Mouse (Mus musculus): ENCODE results near the gene Meis2. TPM values are rescaled to one million over a fixed set of nuclear protein-coding genes. Genes with fewer than 3 reads are reported as not detected.
A peak's percentile ranks its signal among the peaks of the same experiment; 100 is the strongest.

Meis2 gene
- polyA plus RNA-seq, 1 experiment from 2014 or later, result 33.1 TPM

- no peak for ATAC-seq (ENCODE audit: insufficient read depth)
- Histone ChIP-seq H3K9ac (no peak overlapping the region), H3K27ac (ENCODE audit: low read depth) (no peak overlapping the region)
These were observed 210.8 kb downstream of the Meis2 start for GRCm38 (mm10) chr2:115854828-115855311.

GRCm38 (mm10) chr2:115854007-115854827, 211.4 kb downstream of the Meis2 start:
- TF ChIP-seq CTCF (IDR thresholded peaks at IDR 0.05; ENCODE audit: low read depth), result no peak
- ATAC-seq (ENCODE audit: insufficient read depth) (no peak), DNase-seq (peak; percentile 24)
- H3K4me3 ChIP-seq (ENCODE audit: low read depth, low read length), result no peak overlapping the region; the same call in 1 of the 2 replicates
- 13% methylated on average over 14 of the region's 14 CpGs for WGBS
- H3K27me3 ChIP-seq (ENCODE audit: insufficient read depth, low read length), result peaks cover 76% of the 10 kb centered on the region
- peaks cover 3% of the 10 kb centered on the region for H3K4me1 ChIP-seq (ENCODE audit: insufficient read depth)
- H3K4me2 ChIP-seq, result peak overlapping the region; percentile 51
- no peaks in the 10 kb centered on the region for H3K36me3 ChIP-seq (ENCODE audit: insufficient read depth)
- H3K27ac ChIP-seq (ENCODE audit: low read depth), result no peak overlapping the region
- H3K9ac ChIP-seq, result no peak overlapping the region
- no peaks in the 10 kb centered on the region for H3K9me3 ChIP-seq (ENCODE audit: low read depth, low read length)

More at GRCm38 (mm10) chr2:115854828-115855311, 210.8 kb downstream of the Meis2 start:
- H3K4me1 ChIP-seq (ENCODE audit: insufficient read depth), result peaks cover 8% of the 10 kb centered on the region
- TF ChIP-seq CTCF (IDR thresholded peaks at IDR 0.05; ENCODE audit: low read depth), result no peak
- H3K9me3 ChIP-seq (ENCODE audit: low read depth, low read length), result no peaks in the 10 kb centered on the region
- DNase-seq, result peak; percentile 19
- WGBS, result 2% methylated on average over 25 of the region's 25 CpGs
- H3K4me3 ChIP-seq (ENCODE audit: low read depth, low read length), result peak overlapping the region; percentile 24
- no peaks in the 10 kb centered on the region for H3K36me3 ChIP-seq (ENCODE audit: insufficient read depth)
- peaks cover 82% of the 10 kb centered on the region for H3K27me3 ChIP-seq (ENCODE audit: insufficient read depth, low read length)
- H3K4me2 ChIP-seq, result peak overlapping the region; percentile 51

GRCm38 (mm10) chr2:115853221-115853620, 212.4 kb downstream of the Meis2 start:
- Histone ChIP-seq H3K9ac (no peak overlapping the region), H3K36me3 (ENCODE audit: insufficient read depth) (no peaks in the 10 kb centered on the region), H3K4me3 (ENCODE audit: low read depth, low read length) (no peak overlapping the region), H3K4me1 (ENCODE audit: insufficient read depth) (peaks cover 3% of the 10 kb centered on the region; the same call in 1 of the 2 replicates), H3K27ac (ENCODE audit: low read depth) (no peak overlapping the region), H3K4me2 (no peak overlapping the region), H3K27me3 (ENCODE audit: insufficient read depth, low read length) (peaks cover 69% of the 10 kb centered on the region), H3K9me3 (ENCODE audit: low read depth, low read length) (no peaks in the 10 kb centered on the region)
- ATAC-seq (ENCODE audit: insufficient read depth) (no peak), DNase-seq (no peak)
- WGBS, result 29% methylated on average over 4 of the region's 4 CpGs
- no peak for TF ChIP-seq CTCF (IDR thresholded peaks at IDR 0.05; ENCODE audit: low read depth)

GRCm38 (mm10) chr2:115852615-115853014, 213.0 kb downstream of the Meis2 start:
- peak; percentile 77 for DNase-seq
- H3K4me2 ChIP-seq, result peak overlapping the region; percentile 59
- no peaks in the 10 kb centered on the region for H3K9me3 ChIP-seq (ENCODE audit: low read depth, low read length)
- H3K4me3 ChIP-seq (ENCODE audit: low read depth, low read length), result peak overlapping the region; percentile 26
- H3K9ac ChIP-seq, result no peak overlapping the region
- H3K36me3 ChIP-seq (ENCODE audit: insufficient read depth), result no peaks in the 10 kb centered on the region
- H3K4me1 ChIP-seq (ENCODE audit: insufficient read depth), result peaks cover 3% of the 10 kb centered on the region; the same call in 1 of the 2 replicates
- no peak for TF ChIP-seq CTCF (IDR thresholded peaks at IDR 0.05; ENCODE audit: low read depth)
- WGBS, result under 1% methylated on average over 22 of the region's 22 CpGs
- no peak overlapping the region for H3K27ac ChIP-seq (ENCODE audit: low read depth)
- H3K27me3 ChIP-seq (ENCODE audit: insufficient read depth, low read length), result peaks cover 63% of the 10 kb centered on the region
- peak; percentile 55 for ATAC-seq (ENCODE audit: insufficient read depth)

GRCm38 (mm10) chr2:115852109-115852508, 213.5 kb downstream of the Meis2 start:
- peak overlapping the region; percentile 59 for H3K4me2 ChIP-seq
- H3K4me1 ChIP-seq (ENCODE audit: insufficient read depth), result peaks cover 3% of the 10 kb centered on the region; the same call in 1 of the 2 replicates
- H3K27ac ChIP-seq (ENCODE audit: low read depth), result no peak overlapping the region
- H3K27me3 ChIP-seq (ENCODE audit: insufficient read depth, low read length), result peaks cover 58% of the 10 kb centered on the region
- ATAC-seq (ENCODE audit: insufficient read depth) (no peak), DNase-seq (no peak)
- H3K36me3 ChIP-seq (ENCODE audit: insufficient read depth), result no peaks in the 10 kb centered on the region
- H3K9ac ChIP-seq, result no peak overlapping the region
- no peaks in the 10 kb centered on the region for H3K9me3 ChIP-seq (ENCODE audit: low read depth, low read length)
- 37% methylated on average over 11 of the region's 11 CpGs for WGBS
- H3K4me3 ChIP-seq (ENCODE audit: low read depth, low read length), result peak overlapping the region; percentile 26
- no peak for TF ChIP-seq CTCF (IDR thresholded peaks at IDR 0.05; ENCODE audit: low read depth)

GRCm38 (mm10) chr2:115850961-115851360, 214.7 kb downstream of the Meis2 start:
- H3K36me3 ChIP-seq (ENCODE audit: insufficient read depth), result no peaks in the 10 kb centered on the region
- DNase-seq, result no peak
- ATAC-seq (ENCODE audit: insufficient read depth), result no peak
- H3K4me3 ChIP-seq (ENCODE audit: low read depth, low read length), result no peak overlapping the region
- peaks cover 3% of the 10 kb centered on the region; the same call in 1 of the 2 replicates for H3K4me1 ChIP-seq (ENCODE audit: insufficient read depth)
- H3K9me3 ChIP-seq (ENCODE audit: low read depth, low read length), result no peaks in the 10 kb centered on the region
- TF ChIP-seq CTCF (IDR thresholded peaks at IDR 0.05; ENCODE audit: low read depth), result no peak
- H3K27me3 ChIP-seq (ENCODE audit: insufficient read depth, low read length), result peaks cover 53% of the 10 kb centered on the region
- H3K4me2 ChIP-seq, result no peak overlapping the region
- WGBS, result 85% methylated on average over 4 of the region's 4 CpGs
- no peak overlapping the region for H3K9ac ChIP-seq
- H3K27ac ChIP-seq (ENCODE audit: low read depth), result no peak overlapping the region

- Histone ChIP-seq H3K4me1 (ENCODE audit: insufficient read depth) (no peaks in the 10 kb centered on the region), H3K27me3 (ENCODE audit: insufficient read depth, low read length) (no peaks in the 10 kb centered on the region), H3K9ac (no peak overlapping the region), H3K4me3 (ENCODE audit: low read depth, low read length) (no peak overlapping the region), H3K4me2 (no peak overlapping the region), H3K9me3 (ENCODE audit: low read depth, low read length) (no peaks in the 10 kb centered on the region), H3K27ac (ENCODE audit: low read depth) (no peak overlapping the region), H3K36me3 (ENCODE audit: insufficient read depth) (no peaks in the 10 kb centered on the region)
- no peak for ATAC-seq (ENCODE audit: insufficient read depth)
- TF ChIP-seq CTCF (IDR thresholded peaks at IDR 0.05; ENCODE audit: low read depth), result no peak
- no peak for DNase-seq
These were observed 222.8 kb downstream of the Meis2 start for GRCm38 (mm10) chr2:115842821-115843220.
